Mouse (Mus musculus): ENCODE results near the gene Faxc. TPM values are rescaled to one million over a fixed set of nuclear protein-coding genes. Genes with fewer than 3 reads are reported as not detected.

The Faxc gene
- polyA plus RNA-seq, 1 experiment from 2014 or later: 10.5 TPM

DNA sequence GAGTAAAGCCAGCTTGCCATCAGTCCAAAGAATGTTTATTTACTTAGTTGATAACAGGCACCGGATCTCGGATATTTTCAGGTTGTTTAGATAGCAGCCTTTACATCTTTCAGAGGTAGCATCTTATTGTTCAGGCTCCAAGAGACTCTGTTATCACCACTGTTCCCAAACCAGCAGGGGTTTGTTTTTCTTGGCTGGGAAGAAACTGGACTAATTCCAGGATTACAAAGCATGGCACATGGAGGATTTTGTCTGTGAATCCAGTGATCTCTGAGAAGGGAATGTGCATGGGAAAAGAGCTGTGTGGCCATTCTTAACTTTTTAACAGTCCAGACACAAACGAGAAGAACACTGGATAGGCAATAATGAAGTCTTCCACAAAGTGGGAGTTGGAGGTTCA is 43.0 kb downstream of the Faxc start:
- DNase-seq (ENCODE audit: extremely low spot score, low spot score): no peak
- Histone ChIP-seq H3K27me3 (ENCODE audit: poor library complexity, severe bottlenecking) (no peaks in the 10 kb centered on the region), H3K4me1 (no peaks in the 10 kb centered on the region), H3K4me3 (no peak overlapping the region), H3K36me3 (replicated peaks) (peaks cover 27% of the 10 kb centered on the region), H3K9me3 (peaks cover 6% of the 10 kb centered on the region; the same call in 1 of the 2 replicates), H3K27ac (no peak overlapping the region)
- WGBS: 61% methylated on average over 3 of the region's 3 CpGs

DNA sequence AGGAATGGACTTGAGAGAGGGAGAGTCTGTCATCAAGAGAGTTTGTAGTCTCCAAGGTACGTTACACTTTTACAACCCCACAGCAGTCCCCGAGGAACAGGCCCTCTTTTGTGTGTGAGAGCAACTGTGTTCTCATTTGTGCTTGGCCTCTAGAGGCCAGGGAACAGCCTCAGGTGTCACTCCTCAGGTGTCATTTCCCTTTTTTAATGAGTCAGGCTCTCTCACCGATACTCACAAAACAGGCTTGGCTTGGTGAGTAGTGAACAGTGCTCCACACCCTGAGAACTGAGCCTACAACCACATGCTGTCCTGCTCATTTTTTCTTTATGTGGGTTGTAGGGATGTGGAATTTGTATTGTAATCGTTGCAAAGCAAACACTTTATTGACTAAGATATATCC is 49.3 kb downstream of the Faxc start:
- Histone ChIP-seq H3K27me3 (ENCODE audit: poor library complexity, severe bottlenecking) (no peaks in the 10 kb centered on the region), H3K4me3 (no peak overlapping the region), H3K27ac (no peak overlapping the region), H3K36me3 (replicated peaks) (peaks cover 19% of the 10 kb centered on the region), H3K4me1 (no peaks in the 10 kb centered on the region), H3K9me3 (no peaks in the 10 kb centered on the region)
- no peak for DNase-seq (ENCODE audit: extremely low spot score, low spot score)
- 88% methylated on average over 4 of the region's 4 CpGs for WGBS

DNA sequence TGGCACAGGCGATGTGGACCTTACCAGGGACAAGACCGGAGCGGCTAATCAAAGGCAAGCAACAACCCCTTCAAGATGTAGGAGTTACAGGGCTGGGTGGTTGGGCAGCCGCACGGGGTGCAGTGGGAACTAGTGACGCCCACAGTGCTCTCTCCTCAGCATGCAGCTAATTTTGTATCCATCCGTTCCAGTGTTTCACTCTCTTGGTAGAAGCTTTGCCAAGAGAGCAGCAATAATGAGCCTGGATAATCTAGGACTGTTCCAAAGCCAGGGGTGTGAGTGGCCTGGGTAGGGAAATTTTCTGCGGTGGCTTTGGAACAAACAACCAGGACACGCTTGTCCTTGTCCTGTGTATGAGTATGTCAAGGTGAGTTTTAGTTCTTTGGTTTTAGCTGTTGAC is 51.3 kb downstream of the Faxc start:
- H3K27me3 ChIP-seq (ENCODE audit: poor library complexity, severe bottlenecking): no peaks in the 10 kb centered on the region
- H3K36me3 ChIP-seq (replicated peaks): peaks cover 18% of the 10 kb centered on the region
- no peak overlapping the region for H3K27ac ChIP-seq
- 98% methylated on average over 9 of the region's 9 CpGs for WGBS
- no peaks in the 10 kb centered on the region for H3K4me1 ChIP-seq
- H3K9me3 ChIP-seq: no peaks in the 10 kb centered on the region
- no peak overlapping the region for H3K4me3 ChIP-seq
- no peak for DNase-seq (ENCODE audit: extremely low spot score, low spot score)

DNA sequence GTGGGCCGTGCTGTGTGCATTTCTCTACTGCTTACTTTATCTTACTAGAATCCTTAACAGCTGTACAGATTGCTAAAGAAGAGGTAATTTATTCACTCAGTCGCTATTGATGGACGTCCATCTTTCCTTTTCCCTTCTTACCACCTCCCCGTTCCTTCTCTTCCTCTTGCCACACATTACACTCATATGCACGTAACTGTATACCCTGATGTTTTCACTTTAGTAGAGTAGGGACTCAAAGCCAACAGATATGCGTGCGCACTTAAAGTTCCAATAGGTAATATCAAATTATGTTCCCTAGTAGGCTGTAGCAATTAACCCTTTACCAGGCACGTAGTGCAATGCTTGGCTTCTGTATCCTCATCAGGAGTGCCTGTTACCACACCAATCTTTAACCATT is 55.7 kb downstream of the Faxc start:
- WGBS: 83% methylated on average over 8 of the region's 8 CpGs
- H3K4me3 ChIP-seq: no peak overlapping the region
- no peaks in the 10 kb centered on the region for H3K27me3 ChIP-seq (ENCODE audit: poor library complexity, severe bottlenecking)
- H3K27ac ChIP-seq: no peak overlapping the region
- H3K36me3 ChIP-seq (replicated peaks): peaks cover 24% of the 10 kb centered on the region
- no peak for DNase-seq (ENCODE audit: extremely low spot score, low spot score)
- no peaks in the 10 kb centered on the region for H3K4me1 ChIP-seq
- no peaks in the 10 kb centered on the region for H3K9me3 ChIP-seq

DNA sequence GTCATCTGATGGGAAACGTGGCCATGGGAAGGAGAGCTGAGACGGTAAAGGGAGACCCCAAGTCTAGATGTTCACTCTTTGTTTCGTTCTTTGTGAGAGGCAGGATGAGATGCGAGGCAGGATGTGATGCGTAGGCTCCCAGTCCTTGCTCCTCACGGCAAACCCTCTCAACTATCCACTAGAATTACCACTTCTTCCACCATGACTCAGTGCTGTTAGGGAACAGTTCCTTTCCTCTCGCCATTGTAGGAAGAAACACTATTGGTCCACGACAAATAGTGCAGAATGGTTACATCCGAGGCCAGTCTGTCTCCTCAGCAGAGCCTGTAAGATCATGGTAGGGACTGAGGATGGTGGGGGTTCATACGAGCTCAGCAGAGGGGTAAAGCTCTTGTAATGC is 56.3 kb downstream of the Faxc start:
- no peaks in the 10 kb centered on the region for H3K27me3 ChIP-seq (ENCODE audit: poor library complexity, severe bottlenecking)
- 86% methylated on average over 10 of the region's 10 CpGs for WGBS
- no peak overlapping the region for H3K27ac ChIP-seq
- H3K36me3 ChIP-seq (replicated peaks): peaks cover 20% of the 10 kb centered on the region
- DNase-seq (ENCODE audit: extremely low spot score, low spot score): no peak
- no peak overlapping the region for H3K4me3 ChIP-seq
- no peaks in the 10 kb centered on the region for H3K9me3 ChIP-seq
- no peaks in the 10 kb centered on the region for H3K4me1 ChIP-seq

DNA sequence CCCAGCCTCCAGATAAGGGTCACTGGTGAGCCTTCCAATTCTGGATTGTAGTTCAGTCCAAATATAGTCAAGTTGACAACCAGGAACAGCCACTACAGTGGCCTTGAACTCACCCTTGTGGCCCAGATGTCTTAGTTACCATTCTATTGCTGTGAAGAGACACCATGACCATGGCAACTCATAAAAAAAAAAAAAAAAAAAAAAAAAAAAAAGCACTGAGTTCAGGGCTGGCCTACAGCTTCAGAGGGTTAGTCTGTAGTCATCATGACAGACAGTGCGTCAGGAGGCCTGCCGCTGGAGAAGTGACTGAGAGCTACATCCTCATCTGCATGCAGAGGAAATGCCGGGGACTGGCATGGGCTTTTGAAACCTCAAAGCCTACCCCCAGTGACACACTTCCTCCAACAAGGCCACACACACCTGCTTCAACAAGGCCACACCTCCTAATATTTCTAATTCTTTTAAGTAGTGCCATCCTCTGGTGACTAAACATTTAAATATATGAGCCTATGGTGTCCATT is 58.5 kb downstream of the Faxc start:
- Histone ChIP-seq H3K9me3 (no peaks in the 10 kb centered on the region), H3K27me3 (ENCODE audit: poor library complexity, severe bottlenecking) (no peaks in the 10 kb centered on the region), H3K4me1 (no peaks in the 10 kb centered on the region), H3K27ac (no peak overlapping the region), H3K36me3 (replicated peaks) (peaks cover 34% of the 10 kb centered on the region), H3K4me3 (no peak overlapping the region)
- 84% methylated on average over 3 of the region's 3 CpGs for WGBS
- no peak for DNase-seq (ENCODE audit: extremely low spot score, low spot score)

DNA sequence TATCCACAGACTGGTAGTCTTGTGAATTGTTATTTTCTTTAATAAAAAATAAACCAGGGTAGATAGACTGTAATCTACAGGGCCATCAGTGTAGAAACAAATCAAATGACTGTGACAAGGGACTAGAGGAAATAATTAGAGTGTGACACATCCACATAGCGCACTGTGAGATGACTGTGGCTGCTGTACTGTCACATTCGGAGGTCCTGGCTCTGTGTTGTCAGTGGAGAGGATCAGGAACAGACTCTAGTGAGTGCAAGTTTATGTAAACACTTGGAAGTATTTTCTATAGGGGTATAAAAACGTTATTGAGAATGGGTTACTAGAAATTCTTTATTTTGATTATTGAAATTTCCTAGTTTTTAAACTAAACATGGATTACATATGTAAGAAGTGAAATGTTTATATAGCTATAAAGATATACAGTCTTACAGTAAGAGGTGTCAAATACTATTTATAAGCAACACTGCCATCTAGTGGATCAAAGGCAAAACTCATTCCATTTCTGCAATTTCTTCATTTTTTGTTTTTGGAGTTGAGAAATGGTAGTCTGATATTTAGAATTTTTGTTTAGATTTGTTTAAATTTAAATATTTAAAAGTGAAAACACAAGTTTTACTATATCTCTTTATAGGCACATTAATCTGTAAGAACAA is 59.6 kb downstream of the Faxc start:
- Histone ChIP-seq H3K27ac (no peak overlapping the region), H3K4me1 (no peaks in the 10 kb centered on the region), H3K36me3 (replicated peaks) (peaks cover 32% of the 10 kb centered on the region), H3K9me3 (no peaks in the 10 kb centered on the region), H3K27me3 (ENCODE audit: poor library complexity, severe bottlenecking) (no peaks in the 10 kb centered on the region), H3K4me3 (no peak overlapping the region)
- WGBS: 47% methylated on average over 3 of the region's 3 CpGs
- no peak for DNase-seq (ENCODE audit: extremely low spot score, low spot score)

DNA sequence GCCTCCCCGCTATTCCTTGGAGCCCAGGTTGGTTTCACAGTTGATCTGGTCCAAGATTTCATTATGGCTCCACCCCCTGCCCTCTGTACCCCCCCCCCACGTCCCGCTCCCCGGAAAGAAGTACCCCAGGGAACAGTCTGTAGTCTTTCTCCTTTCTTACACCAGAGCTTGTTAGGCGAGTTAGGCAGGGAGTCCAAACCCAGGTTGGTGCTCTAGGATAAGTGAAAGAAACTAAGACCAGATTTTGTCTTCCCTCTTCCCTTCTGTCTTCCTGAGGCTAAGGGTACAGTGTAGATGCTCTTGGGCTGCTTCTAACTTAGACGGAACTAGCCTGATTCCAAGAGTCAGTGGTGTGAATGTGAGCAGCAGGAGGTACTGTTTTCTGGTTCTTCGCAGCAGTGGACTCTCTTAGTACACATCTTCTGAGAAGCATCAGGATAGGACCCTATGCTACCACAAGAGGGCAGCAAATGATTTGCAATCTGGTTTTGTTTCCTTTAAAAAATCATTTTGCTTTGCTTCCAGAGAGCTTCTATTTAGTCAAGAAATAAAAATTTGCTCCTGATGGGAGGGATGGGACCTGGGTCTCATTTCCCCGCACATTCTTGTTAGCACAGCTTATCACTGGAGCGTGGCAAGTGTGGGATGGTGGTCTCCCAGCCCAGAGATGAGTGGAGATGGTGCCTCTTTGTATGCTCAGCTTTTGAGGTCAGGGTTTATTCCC is 86.7 kb downstream of the Faxc start:
- no peak overlapping the region for H3K27ac ChIP-seq
- 15% methylated on average over 9 of the region's 9 CpGs for WGBS

DNA sequence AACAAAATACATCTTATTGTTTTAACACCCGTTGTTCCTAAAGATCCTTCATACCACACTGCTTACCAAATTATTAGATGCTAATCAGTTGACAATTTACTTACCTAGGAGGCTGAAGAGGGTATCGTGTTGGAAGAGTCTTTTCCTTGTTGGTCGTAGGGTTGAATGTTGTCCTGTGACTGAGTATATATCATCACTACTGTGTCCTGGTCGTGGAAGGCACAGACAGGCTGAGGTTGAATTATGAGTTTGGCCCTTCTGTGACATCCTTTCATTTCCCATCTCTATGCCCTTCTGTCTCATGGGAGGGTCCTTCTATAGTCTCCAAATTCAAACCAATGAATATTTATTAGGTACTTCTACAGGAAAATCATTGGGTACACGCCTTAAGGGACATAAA is 87.3 kb downstream of the Faxc start:
- no peak for DNase-seq (ENCODE audit: extremely low spot score, low spot score)
- Histone ChIP-seq H3K36me3 (replicated peaks) (no peaks in the 10 kb centered on the region), H3K27ac (no peak overlapping the region), H3K4me1 (peaks cover 7% of the 10 kb centered on the region), H3K4me3 (no peak overlapping the region), H3K27me3 (ENCODE audit: poor library complexity, severe bottlenecking) (no peaks in the 10 kb centered on the region), H3K9me3 (no peaks in the 10 kb centered on the region)
- 64% methylated on average over 5 of the region's 5 CpGs for WGBS

More for the DNA sequence above, 86.7 kb downstream of the Faxc start:
- Histone ChIP-seq H3K36me3 (replicated peaks) (no peaks in the 10 kb centered on the region), H3K4me3 (no peak overlapping the region), H3K4me1 (peaks cover 7% of the 10 kb centered on the region), H3K9me3 (no peaks in the 10 kb centered on the region), H3K27me3 (ENCODE audit: poor library complexity, severe bottlenecking) (no peaks in the 10 kb centered on the region)
- DNase-seq (ENCODE audit: extremely low spot score, low spot score): peak; percentile 47

DNA sequence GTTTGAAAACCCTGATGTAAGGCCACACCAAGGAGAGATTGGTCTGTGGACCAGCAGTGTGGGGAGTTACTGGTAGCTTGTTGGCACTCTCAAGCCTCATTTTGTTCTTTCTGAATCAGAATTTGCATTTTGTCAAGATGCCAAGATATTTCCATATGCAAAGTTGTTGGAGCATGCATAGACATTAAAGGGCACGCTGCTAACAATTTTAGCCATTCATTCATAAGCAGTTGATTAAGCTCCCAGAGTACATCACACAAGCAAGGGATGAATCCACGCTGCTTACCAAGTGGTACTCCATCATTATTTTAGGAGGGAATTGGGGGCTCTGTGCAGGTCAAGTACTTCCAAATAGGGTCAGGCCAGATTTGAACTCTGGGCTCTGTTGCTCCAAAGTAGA is 98.8 kb downstream of the Faxc start:
- 88% methylated on average over 2 of the region's 2 CpGs for WGBS
- DNase-seq (ENCODE audit: extremely low spot score, low spot score): no peak
- no peak overlapping the region for H3K4me3 ChIP-seq
- H3K36me3 ChIP-seq (replicated peaks): no peaks in the 10 kb centered on the region
- H3K4me1 ChIP-seq: no peaks in the 10 kb centered on the region
- H3K27ac ChIP-seq: no peak overlapping the region
- H3K9me3 ChIP-seq: no peaks in the 10 kb centered on the region
- no peaks in the 10 kb centered on the region for H3K27me3 ChIP-seq (ENCODE audit: poor library complexity, severe bottlenecking)

Other genes with a start within 250 kb of the Faxc start
- gene Prdm13, start 245.4 kb upstream of the Faxc start, polyA plus RNA-seq (2016; fragmentation: Nextera tagmentation; extraction: Ambion mirVana): 0.04 and 0.10 TPM in 2 replicates
- 55.7 and 58.9 TPM in 2 replicates for gene Ccnc, start 203.6 kb upstream of the Faxc start, polyA plus RNA-seq (2016; fragmentation: Nextera tagmentation; extraction: Ambion mirVana)
- gene Usp45, start 164.2 kb upstream of the Faxc start, polyA plus RNA-seq (2016; fragmentation: Nextera tagmentation; extraction: Ambion mirVana): 12.0 and 12.4 TPM in 2 replicates
- gene Tstd3, start 164.1 kb upstream of the Faxc start, polyA plus RNA-seq (2016; fragmentation: Nextera tagmentation; extraction: Ambion mirVana): 24.3 and 25.2 TPM in 2 replicates
- gene Pnisr, start 83.7 kb upstream of the Faxc start, polyA plus RNA-seq (2016; fragmentation: Nextera tagmentation; extraction: Ambion mirVana): 143 and 163 TPM in 2 replicates
- 12.8 and 13.1 TPM in 2 replicates for gene Coq3, start 51.7 kb upstream of the Faxc start, polyA plus RNA-seq (2016; fragmentation: Nextera tagmentation; extraction: Ambion mirVana)

All from forebrain, embryonic 10.5 days (tissue).